Mouse (Mus musculus): ENCODE results near the gene Klhdc1. TPM values are rescaled to one million over a fixed set of nuclear protein-coding genes. Genes with fewer than 3 reads are reported as not detected.

Klhdc1 gene
- 15.6 and 19.3 TPM in 2 replicates for polyA plus RNA-seq (2015; fragmentation: Nextera tagmentation; extraction: Ambion mirVana)

- ATAC-seq = no peak
- WGBS = 72% methylated on average over 6 of the region's 6 CpGs
- Histone ChIP-seq H3K9me3 (replicated peaks; ENCODE audit: control insufficient read depth, low read length, poor library complexity, severe bottlenecking) (no peaks in the 10 kb centered on the region), H3K4me2 (ENCODE audit: low read length) (peak within 1 kb of the TSS; percentile 61), H3K9ac (ENCODE audit: low read depth, low read length) (peak within 1 kb of the TSS; percentile 89), H3K27me3 (ENCODE audit: control insufficient read depth, insufficient read depth, low read depth, low read length) (no peaks in the 10 kb centered on the region), H3K27ac (ENCODE audit: low read length) (peak within 1 kb of the TSS; percentile 90), H3K36me3 (ENCODE audit: control insufficient read depth, insufficient read depth, low read length) (no peaks in the 10 kb centered on the region), H3K4me3 (ENCODE audit: low read depth, low read length) (peak within 1 kb of the TSS; percentile 78), H3K4me1 (ENCODE audit: control insufficient read depth, insufficient read depth, low read length) (peaks cover 4% of the 10 kb centered on the region; the same call in 1 of the 2 replicates)
Observed at GRCm38 (mm10) chr12:69240876-69241275, at the start of gene Klhdc1. TSS of gene Klhdc1 (plus strand) at chr12:69241176.

- Histone ChIP-seq H3K27ac (ENCODE audit: low read length) (no peak overlapping the region), H3K9me3 (replicated peaks; ENCODE audit: control insufficient read depth, low read length, poor library complexity, severe bottlenecking) (no peaks in the 10 kb centered on the region), H3K4me1 (ENCODE audit: control insufficient read depth, insufficient read depth, low read length) (peaks cover 23% of the 10 kb centered on the region), H3K27me3 (ENCODE audit: control insufficient read depth, insufficient read depth, low read depth, low read length) (no peaks in the 10 kb centered on the region), H3K9ac (ENCODE audit: low read depth, low read length) (no peak overlapping the region), H3K4me3 (ENCODE audit: low read depth, low read length) (no peak overlapping the region), H3K4me2 (ENCODE audit: low read length) (no peak overlapping the region), H3K36me3 (ENCODE audit: control insufficient read depth, insufficient read depth, low read length) (peaks cover 5% of the 10 kb centered on the region; the same call in 1 of the 2 replicates)
- ATAC-seq = no peak
- 96% methylated on average over 5 of the region's 5 CpGs for WGBS
Observed at GRCm38 (mm10) chr12:69191396-69191795, 49.6 kb upstream of the Klhdc1 start.

- H3K4me1 ChIP-seq (ENCODE audit: control insufficient read depth, insufficient read depth, low read length) = peaks cover 14% of the 10 kb centered on the region
- H3K36me3 ChIP-seq (ENCODE audit: control insufficient read depth, insufficient read depth, low read length) = peaks cover 5% of the 10 kb centered on the region; the same call in 1 of the 2 replicates
- ATAC-seq = no peak
- no peak overlapping the region for H3K9ac ChIP-seq (ENCODE audit: low read depth, low read length)
- H3K27me3 ChIP-seq (ENCODE audit: control insufficient read depth, insufficient read depth, low read depth, low read length) = no peaks in the 10 kb centered on the region
- WGBS = 93% methylated on average over 2 of the region's 2 CpGs
- no peak overlapping the region for H3K4me2 ChIP-seq (ENCODE audit: low read length)
- no peak overlapping the region for H3K4me3 ChIP-seq (ENCODE audit: low read depth, low read length)
- no peaks in the 10 kb centered on the region for H3K9me3 ChIP-seq (replicated peaks; ENCODE audit: control insufficient read depth, low read length, poor library complexity, severe bottlenecking)
- H3K27ac ChIP-seq (ENCODE audit: low read length) = no peak overlapping the region
Observed at GRCm38 (mm10) chr12:69192637-69193036, 48.3 kb upstream of the Klhdc1 start.

- H3K4me2 ChIP-seq (ENCODE audit: low read length) = peak within 1 kb of the TSS; percentile 75
- no peaks in the 10 kb centered on the region for H3K36me3 ChIP-seq (ENCODE audit: control insufficient read depth, insufficient read depth, low read length)
- no peaks in the 10 kb centered on the region for H3K27me3 ChIP-seq (ENCODE audit: control insufficient read depth, insufficient read depth, low read depth, low read length)
- H3K27ac ChIP-seq (ENCODE audit: low read length) = peak within 1 kb of the TSS; percentile 83
- peaks cover 29% of the 10 kb centered on the region for H3K4me1 ChIP-seq (ENCODE audit: control insufficient read depth, insufficient read depth, low read length)
- H3K9me3 ChIP-seq (replicated peaks; ENCODE audit: control insufficient read depth, low read length, poor library complexity, severe bottlenecking) = no peaks in the 10 kb centered on the region
- ATAC-seq = peak; percentile 88
- H3K9ac ChIP-seq (ENCODE audit: low read depth, low read length) = peak within 1 kb of the TSS; percentile 86
- WGBS = under 1% methylated on average over 74 of the region's 75 CpGs
- H3K4me3 ChIP-seq (ENCODE audit: low read depth, low read length) = peak within 1 kb of the TSS; percentile 79
Observed at GRCm38 (mm10) chr12:69196444-69197377, 44.3 kb upstream of the Klhdc1 start, which contains the start of gene Gm49383. TSS of gene Gm49383 (minus strand) at chr12:69197104.

GRCm38 (mm10) chr12:69197378-69198163 is 43.4 kb upstream of the Klhdc1 start:
- peaks cover 29% of the 10 kb centered on the region for H3K4me1 ChIP-seq (ENCODE audit: control insufficient read depth, insufficient read depth, low read length)
- peak overlapping the region; percentile 86 for H3K9ac ChIP-seq (ENCODE audit: low read depth, low read length)

GRCm38 (mm10) chr12:69198164-69198535 is 42.8 kb upstream of the Klhdc1 start, which contains the start of gene Dnaaf2:
TSS of gene Dnaaf2 (minus strand) at chr12:69198429.
- no peaks in the 10 kb centered on the region; the same call in 1 of the 2 replicates for H3K36me3 ChIP-seq (ENCODE audit: control insufficient read depth, insufficient read depth, low read length)
- no peaks in the 10 kb centered on the region for H3K9me3 ChIP-seq (replicated peaks; ENCODE audit: control insufficient read depth, low read length, poor library complexity, severe bottlenecking)
- peak within 1 kb of the TSS; percentile 86 for H3K9ac ChIP-seq (ENCODE audit: low read depth, low read length)
- under 1% methylated on average over 18 of the region's 18 CpGs for WGBS
- peak within 1 kb of the TSS; percentile 83 for H3K27ac ChIP-seq (ENCODE audit: low read length)
- peak; percentile 56 for ATAC-seq
- H3K4me1 ChIP-seq (ENCODE audit: control insufficient read depth, insufficient read depth, low read length) = peaks cover 29% of the 10 kb centered on the region
- peak within 1 kb of the TSS; percentile 79 for H3K4me3 ChIP-seq (ENCODE audit: low read depth, low read length)
- H3K4me2 ChIP-seq (ENCODE audit: low read length) = peak within 1 kb of the TSS; percentile 75
- H3K27me3 ChIP-seq (ENCODE audit: control insufficient read depth, insufficient read depth, low read depth, low read length) = no peaks in the 10 kb centered on the region

More at GRCm38 (mm10) chr12:69197378-69198163, 43.4 kb upstream of the Klhdc1 start:
- no peaks in the 10 kb centered on the region for H3K27me3 ChIP-seq (ENCODE audit: control insufficient read depth, insufficient read depth, low read depth, low read length)
- no peaks in the 10 kb centered on the region for H3K9me3 ChIP-seq (replicated peaks; ENCODE audit: control insufficient read depth, low read length, poor library complexity, severe bottlenecking)
- H3K36me3 ChIP-seq (ENCODE audit: control insufficient read depth, insufficient read depth, low read length) = no peaks in the 10 kb centered on the region; the same call in 1 of the 2 replicates
- under 1% methylated on average over 94 of the region's 94 CpGs for WGBS
- H3K27ac ChIP-seq (ENCODE audit: low read length) = peak overlapping the region; percentile 83
- peak overlapping the region; percentile 75 for H3K4me2 ChIP-seq (ENCODE audit: low read length)
- peak overlapping the region; percentile 79 for H3K4me3 ChIP-seq (ENCODE audit: low read depth, low read length)
- ATAC-seq = peak; percentile 83

- Histone ChIP-seq H3K9ac (ENCODE audit: low read depth, low read length) (0 out of 2 replicates have a peak overlapping the region, but pooled peaks have one; percentile 0), H3K36me3 (ENCODE audit: control insufficient read depth, insufficient read depth, low read length) (no peaks in the 10 kb centered on the region; the same call in 1 of the 2 replicates), H3K9me3 (replicated peaks; ENCODE audit: control insufficient read depth, low read length, poor library complexity, severe bottlenecking) (no peaks in the 10 kb centered on the region), H3K27ac (ENCODE audit: low read length) (no peak overlapping the region), H3K27me3 (ENCODE audit: control insufficient read depth, insufficient read depth, low read depth, low read length) (no peaks in the 10 kb centered on the region), H3K4me1 (ENCODE audit: control insufficient read depth, insufficient read depth, low read length) (peaks cover 29% of the 10 kb centered on the region), H3K4me2 (ENCODE audit: low read length) (peak overlapping the region; percentile 75; the same call in 1 of the 2 replicates), H3K4me3 (ENCODE audit: low read depth, low read length) (no peak overlapping the region)
- no peak for ATAC-seq
Observed at GRCm38 (mm10) chr12:69198985-69199384, 42.0 kb upstream of the Klhdc1 start.

GRCm38 (mm10) chr12:69204052-69204833 is 36.7 kb upstream of the Klhdc1 start, which contains the start of gene Gm49384:
TSS of gene Gm49384 (minus strand) at chr12:69204267.
- no peaks in the 10 kb centered on the region for H3K27me3 ChIP-seq (ENCODE audit: control insufficient read depth, insufficient read depth, low read depth, low read length)
- peak; percentile 40 for ATAC-seq
- 64% methylated on average over 16 of the region's 16 CpGs for WGBS
- H3K27ac ChIP-seq (ENCODE audit: low read length) = no peak within 1 kb of the TSS
- no peak within 1 kb of the TSS for H3K9ac ChIP-seq (ENCODE audit: low read depth, low read length)
- H3K4me2 ChIP-seq (ENCODE audit: low read length) = no peak within 1 kb of the TSS
- H3K4me1 ChIP-seq (ENCODE audit: control insufficient read depth, insufficient read depth, low read length) = peaks cover 7% of the 10 kb centered on the region; the same call in 1 of the 2 replicates
- H3K9me3 ChIP-seq (replicated peaks; ENCODE audit: control insufficient read depth, low read length, poor library complexity, severe bottlenecking) = no peaks in the 10 kb centered on the region
- no peaks in the 10 kb centered on the region; the same call in 1 of the 2 replicates for H3K36me3 ChIP-seq (ENCODE audit: control insufficient read depth, insufficient read depth, low read length)
- H3K4me3 ChIP-seq (ENCODE audit: low read depth, low read length) = no peak within 1 kb of the TSS

Measured in midbrain, embryonic 16.5 days (tissue).